Mouse (Mus musculus): ENCODE data around the gene S1pr3. TPM values are rescaled to one million over a fixed set of nuclear protein-coding genes. Genes with fewer than 3 reads are reported as not detected.

S1pr3 gene
- polyA plus RNA-seq, 1 experiment from 2014 or later: 23.4 TPM

DNA sequence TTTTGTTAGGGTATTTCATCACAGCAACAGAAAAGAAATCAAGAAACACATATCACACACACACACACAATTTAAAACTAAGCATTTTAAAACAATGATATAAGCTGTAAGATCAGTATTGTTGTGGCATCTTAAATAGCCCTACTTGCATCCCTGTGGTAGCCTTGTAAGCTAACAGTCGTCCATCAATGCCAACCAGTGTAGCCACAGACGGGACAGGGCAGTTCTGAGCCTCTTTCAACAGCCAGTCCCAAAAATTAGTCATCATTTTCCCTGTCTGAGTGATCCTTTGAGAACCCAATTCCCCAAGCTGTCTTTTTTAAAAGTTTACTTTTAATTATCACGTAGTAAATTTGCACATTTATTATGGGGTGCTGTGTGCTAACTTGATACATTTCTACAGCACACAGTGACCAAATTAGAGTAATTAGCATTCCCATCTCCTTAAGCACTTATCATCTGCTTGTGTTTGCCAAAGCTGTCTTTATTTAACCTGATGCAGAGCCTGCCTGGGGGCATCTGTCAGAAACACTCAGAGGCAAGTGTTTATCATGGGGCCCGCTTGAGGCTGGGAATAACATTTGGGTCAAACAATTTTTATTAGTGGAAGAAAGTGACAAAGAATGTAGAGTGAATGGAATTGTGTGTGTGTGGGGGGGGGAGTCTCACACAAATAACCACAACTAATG, 47.9 kb downstream of the S1pr3 start:
- Histone ChIP-seq H3K4me1 (ENCODE audit: control insufficient read depth, insufficient read depth, low read length) (no peaks in the 10 kb centered on the region), H3K36me3 (ENCODE audit: control insufficient read depth, insufficient read depth) (no peaks in the 10 kb centered on the region), H3K9ac (ENCODE audit: low read length) (no peak overlapping the region), H3K27ac (ENCODE audit: low read length) (no peak overlapping the region), H3K4me3 (ENCODE audit: low read length) (no peak overlapping the region), H3K27me3 (ENCODE audit: control insufficient read depth, insufficient read depth, low read length) (no peaks in the 10 kb centered on the region), H3K4me2 (ENCODE audit: low read depth, low read length) (no peak overlapping the region), H3K9me3 (replicated peaks; ENCODE audit: control insufficient read depth, low read length) (no peaks in the 10 kb centered on the region; the same call in 1 of the 2 replicates)
- no peak for ATAC-seq (replicated peaks; ENCODE audit: extremely low read depth, insufficient read depth, low FRiP score)
- WGBS: 34% methylated on average over 4 of the region's 4 CpGs

- H3K36me3 ChIP-seq (ENCODE audit: control insufficient read depth, insufficient read depth): no peaks in the 10 kb centered on the region
- H3K4me3 ChIP-seq (ENCODE audit: low read length): no peak overlapping the region
- no peak for ATAC-seq (replicated peaks; ENCODE audit: extremely low read depth, insufficient read depth, low FRiP score)
- 71% methylated on average over 4 of the region's 4 CpGs for WGBS
- H3K9ac ChIP-seq (ENCODE audit: low read length): no peak overlapping the region
- no peaks in the 10 kb centered on the region; the same call in 1 of the 2 replicates for H3K9me3 ChIP-seq (replicated peaks; ENCODE audit: control insufficient read depth, low read length)
- H3K27ac ChIP-seq (ENCODE audit: low read length): no peak overlapping the region
- H3K27me3 ChIP-seq (ENCODE audit: control insufficient read depth, insufficient read depth, low read length): no peaks in the 10 kb centered on the region
- H3K4me1 ChIP-seq (ENCODE audit: control insufficient read depth, insufficient read depth, low read length): no peaks in the 10 kb centered on the region
- H3K4me2 ChIP-seq (ENCODE audit: low read depth, low read length): no peak overlapping the region
Measured at GRCm38 (mm10) chr13:51464294-51464693, 55.9 kb downstream of the S1pr3 start.

DNA sequence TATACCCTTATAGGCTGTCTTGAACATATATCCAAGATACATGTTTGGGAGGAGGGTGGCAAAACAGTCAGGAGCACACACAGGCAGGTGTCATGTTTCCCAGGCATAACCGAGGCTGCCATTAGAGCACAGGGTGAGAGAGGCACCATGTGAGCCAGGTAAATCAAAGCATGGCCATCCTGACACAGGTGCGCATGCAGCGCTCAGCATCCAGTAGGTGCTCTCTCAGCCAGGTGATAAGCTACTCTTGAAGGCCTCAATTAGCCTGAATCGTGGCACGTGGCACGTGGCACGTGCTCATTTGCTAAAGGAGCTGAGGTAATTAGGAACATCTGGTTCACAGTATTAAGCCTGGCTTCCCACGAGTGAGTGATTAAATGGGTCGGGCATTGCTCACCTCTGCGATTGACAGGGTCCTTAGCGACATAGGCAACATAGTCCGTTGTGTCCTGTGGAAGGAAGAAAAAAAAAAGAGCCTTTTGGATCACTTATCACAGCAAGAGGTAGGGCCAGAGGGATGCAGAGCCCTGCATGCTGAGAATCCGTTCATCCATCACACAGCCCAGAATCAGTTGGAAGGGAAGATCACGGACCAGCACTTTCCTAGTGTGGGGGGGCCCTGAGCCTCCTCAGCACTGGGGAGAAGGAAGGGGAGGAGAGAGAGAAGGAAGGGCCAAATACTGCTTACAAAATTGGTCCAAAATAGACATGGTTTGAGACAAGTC, 57.8 kb downstream of the S1pr3 start:
- Histone ChIP-seq H3K27me3 (ENCODE audit: control insufficient read depth, insufficient read depth, low read length) (no peaks in the 10 kb centered on the region), H3K36me3 (ENCODE audit: control insufficient read depth, insufficient read depth) (no peaks in the 10 kb centered on the region), H3K4me2 (ENCODE audit: low read depth, low read length) (no peak overlapping the region), H3K27ac (ENCODE audit: low read length) (no peak overlapping the region), H3K4me1 (ENCODE audit: control insufficient read depth, insufficient read depth, low read length) (no peaks in the 10 kb centered on the region), H3K9me3 (replicated peaks; ENCODE audit: control insufficient read depth, low read length) (no peaks in the 10 kb centered on the region), H3K4me3 (ENCODE audit: low read length) (no peak overlapping the region), H3K9ac (ENCODE audit: low read length) (no peak overlapping the region)
- ATAC-seq (replicated peaks; ENCODE audit: extremely low read depth, insufficient read depth, low FRiP score): no peak
- 73% methylated on average over 14 of the region's 14 CpGs for WGBS

- no peak for ATAC-seq (replicated peaks; ENCODE audit: extremely low read depth, insufficient read depth, low FRiP score)
- no peaks in the 10 kb centered on the region for H3K27me3 ChIP-seq (ENCODE audit: control insufficient read depth, insufficient read depth, low read length)
- no peak overlapping the region for H3K4me2 ChIP-seq (ENCODE audit: low read depth, low read length)
- no peak overlapping the region for H3K9ac ChIP-seq (ENCODE audit: low read length)
- no peaks in the 10 kb centered on the region for H3K4me1 ChIP-seq (ENCODE audit: control insufficient read depth, insufficient read depth, low read length)
- no peak overlapping the region for H3K4me3 ChIP-seq (ENCODE audit: low read length)
- no peaks in the 10 kb centered on the region for H3K36me3 ChIP-seq (ENCODE audit: control insufficient read depth, insufficient read depth)
- H3K27ac ChIP-seq (ENCODE audit: low read length): no peak overlapping the region
- 69% methylated on average over 17 of the region's 17 CpGs for WGBS
- H3K9me3 ChIP-seq (replicated peaks; ENCODE audit: control insufficient read depth, low read length): no peaks in the 10 kb centered on the region
Measured at GRCm38 (mm10) chr13:51468697-51469250, 60.3 kb downstream of the S1pr3 start.

Other genes with a start within 250 kb of the S1pr3 start
- gene Nxnl2, start 237.6 kb upstream of the S1pr3 start, polyA plus RNA-seq (2015; fragmentation: Nextera tagmentation; extraction: Ambion mirVana): 1.2 and 1.7 TPM in 2 replicates
- 0.21 and 0.22 TPM in 2 replicates for gene Shc3, start 160.8 kb downstream of the S1pr3 start, polyA plus RNA-seq (2015; fragmentation: Nextera tagmentation; extraction: Ambion mirVana)
- gene Cks2, start 236.6 kb downstream of the S1pr3 start, polyA plus RNA-seq (2015; fragmentation: Nextera tagmentation; extraction: Ambion mirVana): 231 and 263 TPM in 2 replicates
- 29.3 and 30.2 TPM in 2 replicates for gene Secisbp2, start 243.1 kb downstream of the S1pr3 start, polyA plus RNA-seq (2015; fragmentation: Nextera tagmentation; extraction: Ambion mirVana)